Mouse (Mus musculus): ENCODE results near the gene Brpf1. TPM values are rescaled to one million over a fixed set of nuclear protein-coding genes. Genes with fewer than 3 reads are reported as not detected.

Gene Brpf1
- polyA plus RNA-seq, 1 experiment from 2014 or later: 7.5 TPM

DNA sequence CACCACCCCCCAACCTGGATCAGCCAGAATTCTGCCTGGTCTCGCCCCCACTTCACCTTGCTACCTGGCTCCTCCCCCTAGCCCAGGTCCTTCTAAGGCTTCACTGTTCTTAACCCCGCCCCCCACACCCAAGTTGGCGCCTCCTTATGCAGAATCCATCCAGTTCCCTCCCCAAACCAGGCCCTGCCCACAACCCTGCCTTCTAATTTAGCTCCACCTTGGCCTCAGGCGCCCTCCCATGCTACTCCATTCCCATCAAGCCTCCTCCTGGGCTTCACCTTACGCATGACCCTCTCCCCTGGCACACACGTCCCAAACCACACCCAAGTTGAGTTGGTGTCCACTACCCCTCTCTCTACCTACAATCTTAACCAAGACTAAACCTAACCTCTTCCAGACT lies 23.4 kb upstream of the Brpf1 start:
- Histone ChIP-seq H3K9me3 (replicated peaks) (no peaks in the 10 kb centered on the region), H3K4me2 (no peak overlapping the region), H3K4me3 (replicated peaks) (no peak overlapping the region), H3K27me3 (peaks cover 47% of the 10 kb centered on the region), H3K36me3 (no peaks in the 10 kb centered on the region), H3K9ac (no peak overlapping the region), H3K27ac (no peak overlapping the region), H3K4me1 (replicated peaks) (no peaks in the 10 kb centered on the region)
- no peak for DNase-seq
- peak; percentile 29; the same call in 1 of the 2 replicates for ATAC-seq (ENCODE audit: low read depth)
- 11% methylated on average over 6 of the region's 6 CpGs for WGBS (ENCODE audit: insufficient replicate concordance)

GRCm38 (mm10) chr6:113284931-113285330 lies 22.0 kb upstream of the Brpf1 start:
- 57% methylated on average over 3 of the region's 3 CpGs for WGBS (ENCODE audit: insufficient replicate concordance)
- DNase-seq: no peak

DNA sequence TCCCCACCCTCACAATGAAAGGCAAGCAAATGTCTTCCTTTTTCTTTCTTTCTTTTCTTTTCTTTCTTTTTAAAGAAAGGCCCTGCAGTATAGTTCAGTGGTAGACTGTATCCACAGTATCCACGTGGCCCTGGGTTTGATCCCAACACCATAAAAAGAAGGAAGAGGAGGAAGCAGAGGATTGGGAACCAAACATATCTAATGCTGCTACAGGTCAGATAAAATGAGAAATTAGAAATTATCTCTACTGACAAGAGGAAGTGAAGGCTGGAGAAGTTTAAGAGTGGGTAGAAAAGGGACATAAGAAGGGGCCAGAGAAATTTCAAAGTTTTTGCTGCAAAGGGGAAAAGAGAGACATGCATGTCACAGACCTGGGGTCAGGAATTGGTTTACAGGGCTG lies 20.6 kb upstream of the Brpf1 start:
- H3K36me3 ChIP-seq: no peaks in the 10 kb centered on the region
- peaks cover 43% of the 10 kb centered on the region for H3K27me3 ChIP-seq
- no peak overlapping the region for H3K4me2 ChIP-seq
- no peak overlapping the region for H3K9ac ChIP-seq
- H3K4me3 ChIP-seq (replicated peaks): no peak overlapping the region
- H3K27ac ChIP-seq: no peak overlapping the region
- no peaks in the 10 kb centered on the region for H3K4me1 ChIP-seq (replicated peaks)
- H3K9me3 ChIP-seq (replicated peaks): no peaks in the 10 kb centered on the region
- no peak for DNase-seq
- WGBS (ENCODE audit: insufficient replicate concordance): 42% methylated on average over 1 of the region's 1 CpGs
- no peak for ATAC-seq (ENCODE audit: low read depth)

More at GRCm38 (mm10) chr6:113284931-113285330, 22.0 kb upstream of the Brpf1 start:
- no peak overlapping the region for H3K4me3 ChIP-seq (replicated peaks)
- H3K9me3 ChIP-seq (replicated peaks): no peaks in the 10 kb centered on the region
- no peaks in the 10 kb centered on the region for H3K36me3 ChIP-seq
- H3K4me1 ChIP-seq (replicated peaks): no peaks in the 10 kb centered on the region
- no peak for ATAC-seq (ENCODE audit: low read depth)
- H3K27ac ChIP-seq: no peak overlapping the region
- H3K9ac ChIP-seq: no peak overlapping the region
- H3K27me3 ChIP-seq: peaks cover 47% of the 10 kb centered on the region
- H3K4me2 ChIP-seq: no peak overlapping the region

DNA sequence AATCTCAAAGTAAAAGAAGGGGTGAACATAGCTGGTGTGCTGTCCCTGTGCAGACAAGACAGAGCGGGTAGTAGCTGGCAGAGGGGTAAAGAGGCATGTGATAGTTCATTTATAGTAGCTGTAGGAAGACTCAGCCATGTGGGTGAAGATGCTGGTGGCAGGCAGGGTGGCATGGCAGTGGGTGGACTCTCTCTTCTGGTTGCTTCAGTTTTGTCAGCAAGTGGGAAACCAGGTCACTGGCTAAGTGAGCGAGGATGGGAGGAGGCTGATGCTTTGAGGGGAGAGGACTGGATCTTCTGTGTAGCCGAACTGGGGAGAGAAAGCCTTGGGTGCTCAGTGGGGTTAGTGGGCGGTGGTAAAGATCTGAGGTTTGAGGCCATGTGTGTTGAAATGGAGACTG lies 19.7 kb upstream of the Brpf1 start:
- Histone ChIP-seq H3K9me3 (replicated peaks) (no peaks in the 10 kb centered on the region), H3K36me3 (no peaks in the 10 kb centered on the region), H3K4me3 (replicated peaks) (no peak overlapping the region), H3K27ac (no peak overlapping the region), H3K4me2 (no peak overlapping the region), H3K4me1 (replicated peaks) (no peaks in the 10 kb centered on the region), H3K9ac (no peak overlapping the region), H3K27me3 (peaks cover 36% of the 10 kb centered on the region)
- no peak for DNase-seq
- 53% methylated on average over 4 of the region's 4 CpGs for whole genome bisulfite sequencing (ENCODE audit: insufficient replicate concordance)
- no peak for ATAC-seq (ENCODE audit: low read depth)

DNA sequence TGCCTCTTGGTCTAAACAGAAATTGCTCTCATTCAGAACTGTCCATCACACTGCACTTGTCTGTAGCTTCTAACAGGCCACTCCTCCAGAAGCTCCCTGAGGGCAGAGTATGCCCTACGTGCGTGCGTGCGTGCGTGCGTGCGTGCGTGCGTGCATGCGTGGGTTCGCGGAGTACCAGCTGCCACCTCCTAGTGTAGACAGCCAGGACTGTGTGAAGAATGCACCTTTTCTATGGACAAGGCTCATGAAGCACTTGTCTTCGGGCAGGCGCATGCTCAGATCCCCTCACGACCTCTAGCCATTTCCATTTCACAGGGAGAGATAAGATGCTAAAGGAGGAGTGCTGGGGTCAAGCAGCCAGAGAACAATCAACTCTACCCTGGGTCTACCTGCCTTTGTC lies 17.6 kb upstream of the Brpf1 start:
- no peak for ATAC-seq (ENCODE audit: low read depth)
- no peaks in the 10 kb centered on the region for H3K36me3 ChIP-seq
- H3K27ac ChIP-seq: no peak overlapping the region
- H3K4me2 ChIP-seq: no peak overlapping the region
- no peak overlapping the region for H3K4me3 ChIP-seq (replicated peaks)
- H3K4me1 ChIP-seq (replicated peaks): no peaks in the 10 kb centered on the region
- H3K9ac ChIP-seq: no peak overlapping the region
- WGBS (ENCODE audit: insufficient replicate concordance): 82% methylated on average over 15 of the region's 15 CpGs
- H3K27me3 ChIP-seq: peaks cover 15% of the 10 kb centered on the region
- DNase-seq: no peak
- no peaks in the 10 kb centered on the region for H3K9me3 ChIP-seq (replicated peaks)

GRCm38 (mm10) chr6:113290346-113290745 lies 16.6 kb upstream of the Brpf1 start:
- DNase-seq: no peak
- no peak overlapping the region for H3K27ac ChIP-seq
- no peak overlapping the region for H3K4me2 ChIP-seq
- ATAC-seq (ENCODE audit: low read depth): no peak
- WGBS (ENCODE audit: insufficient replicate concordance): 58% methylated on average over 6 of the region's 6 CpGs
- no peaks in the 10 kb centered on the region for H3K36me3 ChIP-seq
- H3K4me3 ChIP-seq (replicated peaks): no peak overlapping the region
- peaks cover 6% of the 10 kb centered on the region; the same call in 1 of the 2 replicates for H3K27me3 ChIP-seq
- no peaks in the 10 kb centered on the region for H3K4me1 ChIP-seq (replicated peaks)
- H3K9me3 ChIP-seq (replicated peaks): no peaks in the 10 kb centered on the region
- H3K9ac ChIP-seq: no peak overlapping the region

DNA sequence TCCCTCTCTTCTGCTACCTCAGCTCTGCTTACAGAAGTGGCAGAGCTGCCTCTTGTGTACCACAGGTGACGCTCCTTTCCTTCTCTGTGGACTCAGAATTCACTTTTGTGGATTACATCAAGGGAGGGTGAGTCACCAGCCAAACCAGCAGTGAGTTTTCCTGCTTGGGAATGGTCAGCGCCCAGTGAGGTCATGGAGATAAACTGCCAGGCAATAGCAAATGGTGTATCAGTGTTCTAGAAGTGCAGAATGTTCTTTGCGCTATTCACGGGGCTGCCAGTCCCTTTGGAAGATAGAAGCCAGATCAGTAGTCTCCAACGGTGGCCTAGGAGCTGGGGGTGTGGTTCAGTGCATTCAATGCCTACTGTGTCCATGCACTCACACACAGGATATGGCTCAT lies 14.0 kb upstream of the Brpf1 start:
- Histone ChIP-seq H3K36me3 (no peaks in the 10 kb centered on the region), H3K4me2 (no peak overlapping the region), H3K27me3 (peaks cover 3% of the 10 kb centered on the region; the same call in 1 of the 2 replicates), H3K27ac (no peak overlapping the region), H3K4me3 (replicated peaks) (no peak overlapping the region), H3K9ac (no peak overlapping the region), H3K4me1 (replicated peaks) (peaks cover 7% of the 10 kb centered on the region; the same call in 1 of the 2 replicates), H3K9me3 (replicated peaks) (no peaks in the 10 kb centered on the region)
- DNase-seq (no peak), ATAC-seq (ENCODE audit: low read depth) (no peak)
- WGBS (ENCODE audit: insufficient replicate concordance): 53% methylated on average over 5 of the region's 5 CpGs

DNA sequence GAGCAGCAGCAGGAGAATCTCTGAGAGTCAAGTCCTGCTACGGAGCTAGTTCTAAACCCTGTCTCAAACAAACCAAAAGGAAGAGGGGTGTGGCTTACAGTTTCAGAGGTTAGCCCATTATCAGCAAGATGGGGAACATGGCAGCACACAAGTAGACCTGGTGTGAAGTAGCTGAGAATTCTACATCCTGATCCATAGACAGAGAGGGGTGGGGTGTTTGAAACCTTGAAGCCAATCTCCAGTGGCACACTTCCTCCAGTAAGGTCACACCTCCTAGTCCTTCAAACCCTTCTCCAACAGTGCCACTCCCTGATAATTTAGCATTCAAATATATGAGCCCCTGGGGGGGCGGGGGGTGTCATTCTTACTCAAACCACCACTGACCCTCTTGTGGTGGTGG lies 10.9 kb upstream of the Brpf1 start:
- H3K27ac ChIP-seq: no peak overlapping the region
- H3K27me3 ChIP-seq: peaks cover 3% of the 10 kb centered on the region; the same call in 1 of the 2 replicates
- H3K4me2 ChIP-seq: no peak overlapping the region
- WGBS (ENCODE audit: insufficient replicate concordance): 64% methylated on average over 2 of the region's 2 CpGs
- peaks cover 7% of the 10 kb centered on the region; the same call in 1 of the 2 replicates for H3K4me1 ChIP-seq (replicated peaks)
- DNase-seq: no peak
- H3K9me3 ChIP-seq (replicated peaks): no peaks in the 10 kb centered on the region
- no peaks in the 10 kb centered on the region for H3K36me3 ChIP-seq
- no peak overlapping the region for H3K9ac ChIP-seq
- no peak for ATAC-seq (ENCODE audit: low read depth)
- H3K4me3 ChIP-seq (replicated peaks): no peak overlapping the region

- no peaks in the 10 kb centered on the region for H3K9me3 ChIP-seq (replicated peaks)
- 36% methylated on average over 4 of the region's 4 CpGs for WGBS (ENCODE audit: insufficient replicate concordance)
- no peak for ATAC-seq (ENCODE audit: low read depth)
- peaks cover 3% of the 10 kb centered on the region; the same call in 1 of the 2 replicates for H3K27me3 ChIP-seq
- H3K4me3 ChIP-seq (replicated peaks): no peak overlapping the region
- H3K36me3 ChIP-seq: no peaks in the 10 kb centered on the region
- no peak overlapping the region for H3K9ac ChIP-seq
- H3K4me1 ChIP-seq (replicated peaks): peaks cover 7% of the 10 kb centered on the region; the same call in 1 of the 2 replicates
- no peak overlapping the region for H3K27ac ChIP-seq
- no peak for DNase-seq
- no peak overlapping the region for H3K4me2 ChIP-seq
Measured at GRCm38 (mm10) chr6:113296639-113297038, 10.3 kb upstream of the Brpf1 start.

- Histone ChIP-seq H3K4me1 (replicated peaks) (peaks cover 12% of the 10 kb centered on the region), H3K4me3 (replicated peaks) (no peak overlapping the region), H3K27ac (no peak overlapping the region), H3K27me3 (no peaks in the 10 kb centered on the region), H3K9ac (no peak overlapping the region), H3K9me3 (replicated peaks) (no peaks in the 10 kb centered on the region), H3K4me2 (no peak overlapping the region), H3K36me3 (no peaks in the 10 kb centered on the region)
- no peak for DNase-seq
- no peak for ATAC-seq (ENCODE audit: low read depth)
- 62% methylated on average over 5 of the region's 5 CpGs for WGBS (ENCODE audit: insufficient replicate concordance)
Measured at GRCm38 (mm10) chr6:113301350-113301749, 5.6 kb upstream of the Brpf1 start.

DNA sequence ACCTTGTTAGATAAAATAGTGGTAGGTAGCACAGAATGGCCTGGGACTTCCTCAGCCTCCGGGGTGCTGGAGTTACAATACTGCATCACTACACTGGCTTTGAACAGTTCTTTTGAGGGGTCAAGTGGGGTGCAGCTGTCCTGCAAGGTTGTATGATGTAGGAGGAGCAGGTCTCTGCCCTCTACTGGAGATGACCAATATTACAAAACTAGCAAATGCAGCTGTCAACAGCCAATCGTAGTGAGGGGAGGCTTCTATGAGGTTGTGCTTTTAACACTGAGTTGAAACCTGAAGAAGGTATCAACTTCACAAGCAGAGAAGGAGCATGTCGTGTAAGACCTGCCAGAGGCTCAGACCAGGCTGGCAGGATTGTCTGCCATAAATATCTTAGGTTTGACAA lies 4.7 kb upstream of the Brpf1 start:
- 14% methylated on average over 3 of the region's 3 CpGs for WGBS (ENCODE audit: insufficient replicate concordance)
- Histone ChIP-seq H3K27ac (no peak overlapping the region), H3K9me3 (replicated peaks) (no peaks in the 10 kb centered on the region), H3K4me1 (replicated peaks) (peaks cover 9% of the 10 kb centered on the region), H3K9ac (no peak overlapping the region), H3K4me2 (no peak overlapping the region), H3K36me3 (no peaks in the 10 kb centered on the region), H3K27me3 (no peaks in the 10 kb centered on the region), H3K4me3 (replicated peaks) (no peak overlapping the region)
- ATAC-seq (ENCODE audit: low read depth): no peak
- DNase-seq: no peak

- Histone ChIP-seq H3K36me3 (peaks cover 17% of the 10 kb centered on the region), H3K9me3 (replicated peaks) (no peaks in the 10 kb centered on the region), H3K4me3 (replicated peaks) (peak overlapping the region; percentile 99), H3K9ac (peak overlapping the region; percentile 97), H3K27me3 (no peaks in the 10 kb centered on the region), H3K4me1 (replicated peaks) (peaks cover 30% of the 10 kb centered on the region), H3K27ac (peak overlapping the region; percentile 95), H3K4me2 (peak overlapping the region; percentile 96)
- WGBS (ENCODE audit: insufficient replicate concordance): under 1% methylated on average over 50 of the region's 50 CpGs
- peak; percentile 100 for DNase-seq
- peak; percentile 96 for ATAC-seq (ENCODE audit: low read depth)
Measured at GRCm38 (mm10) chr6:113306322-113306985, 483 bp upstream of the Brpf1 start.
